Mouse (Mus musculus): ENCODE measurements around the gene Bcar3.

- no peak for TF ChIP-seq CTCF (IDR thresholded peaks at IDR 0.05; ENCODE audit: borderline replicate concordance, control insufficient read depth, extremely low read depth, insufficient read depth, low read length, poor library complexity)
- no peak for TF ChIP-seq POLR2A (IDR thresholded peaks at IDR 0.05; ENCODE audit: control insufficient read depth, extremely low read depth, insufficient read depth, low read length, poor library complexity)
These were observed 263.8 kb downstream of the Bcar3 start for GRCm38 (mm10) chr3:122557766-122558165.
